ENCODE assay signal across 29 mouse cellular contexts in the genomic region with DNA sequence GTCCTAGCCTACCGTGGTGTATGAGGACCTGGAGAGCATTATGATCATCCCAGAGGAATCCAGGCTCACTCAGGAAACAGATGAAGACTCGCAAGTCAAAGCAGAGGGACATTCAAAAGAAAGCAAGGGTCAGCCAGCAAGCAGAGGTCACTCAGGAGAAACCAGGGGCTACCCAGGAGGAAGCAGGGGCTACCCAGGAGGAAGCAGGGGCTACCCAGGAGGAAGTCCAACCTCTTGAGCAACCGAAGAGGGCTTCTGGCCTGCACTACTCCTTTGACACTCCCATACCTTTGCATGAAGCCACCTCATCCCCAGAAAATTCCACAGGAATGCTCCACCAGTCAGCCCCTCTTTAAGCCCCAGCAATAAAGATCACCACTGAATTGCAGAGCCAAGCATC. TPM values are rescaled to one million over a fixed set of nuclear protein-coding genes. Genes with fewer than 3 reads are reported as not detected.
DNase-seq lines count a peak whose midpoint lies in the region; ATAC-seq lines count a peak whose summit lies in the region.
"Had no signal": no experiment of that assay in that cellular context is flagged by ENCODE, and none has a peak within 500 bp of the region (broad histone marks: within the 10 kb centered on the region; RNA-seq: fewer than 3 reads in every experiment).

No protein-coding gene starts in this region.

- peaks cover 60% of the 10 kb centered on the region for H3K36me3 ChIP-seq in kidney, embryonic 15.5 days
- H3K36me3 ChIP-seq in kidney, embryonic 16.5 days (ENCODE audit: insufficient read depth, low read length), result peaks cover 8% of the 10 kb centered on the region
- H3K36me3 ChIP-seq: hindbrain, embryonic 15.5 days had no signal

- no peak overlapping the region for H3K4me2 ChIP-seq in kidney, embryonic 15.5 days
- H3K4me2 ChIP-seq in kidney, embryonic 16.5 days (replicated peaks; ENCODE audit: low read depth, low read length), result no peak overlapping the region
- H3K4me2 ChIP-seq: forebrain, embryonic 13.5 days; heart, embryonic 11.5 days; hindbrain, embryonic 12.5 days; hindbrain, embryonic 15.5 days had no signal

- no peak overlapping the region for H3K4me3 ChIP-seq in kidney, embryonic 15.5 days (replicated peaks)
- H3K4me3 ChIP-seq in kidney, embryonic 16.5 days (ENCODE audit: low read length), result no peak overlapping the region
- H3K4me3 ChIP-seq: forebrain, embryonic 10.5 days; forebrain, embryonic 13.5 days; hindbrain, embryonic 12.5 days; hindbrain, embryonic 15.5 days had no signal

- H3K27ac ChIP-seq in kidney, embryonic 15.5 days, result no peak overlapping the region
- H3K27ac ChIP-seq in kidney, embryonic 16.5 days (ENCODE audit: low read length), result no peak overlapping the region
- H3K27ac ChIP-seq: forebrain, embryonic 10.5 days; forebrain, embryonic 13.5 days; hindbrain, embryonic 12.5 days; hindbrain, embryonic 15.5 days had no signal

- H3K9ac ChIP-seq in kidney, embryonic 15.5 days, result no peak overlapping the region
- no peak overlapping the region for H3K9ac ChIP-seq in kidney, embryonic 16.5 days (replicated peaks; ENCODE audit: low read length)
- H3K9ac ChIP-seq: forebrain, embryonic 13.5 days; hindbrain, embryonic 12.5 days; hindbrain, embryonic 15.5 days had no signal

- no peak for ATAC-seq in kidney, embryonic 15.5 days (replicated peaks; ENCODE audit: low FRiP score)
- ATAC-seq in kidney, embryonic 16.5 days (ENCODE audit: low FRiP score, low TSS enrichment), result no peak
- ATAC-seq: activated CD4-positive, CD25-positive, alpha-beta regulatory T cell, adult 4 months; forebrain, embryonic 13.5 days; forebrain, embryonic 16.5 days had no signal

- WGBS in kidney, embryonic 15.5 days, result 86% methylated on average over 3 of the region's 3 CpGs
- WGBS in kidney, embryonic 16.5 days, result 86% methylated on average over 3 of the region's 3 CpGs

- no peaks in the 10 kb centered on the region for H3K9me3 ChIP-seq in kidney, embryonic 15.5 days (replicated peaks)
- no peaks in the 10 kb centered on the region for H3K9me3 ChIP-seq in kidney, embryonic 16.5 days (ENCODE audit: low read length)
- H3K9me3 ChIP-seq: forebrain, embryonic 10.5 days; forebrain, embryonic 13.5 days; hindbrain, embryonic 12.5 days; hindbrain, embryonic 15.5 days had no signal

- no peaks in the 10 kb centered on the region for H3K4me1 ChIP-seq in kidney, embryonic 15.5 days
- H3K4me1 ChIP-seq in kidney, embryonic 16.5 days (ENCODE audit: insufficient read depth, low read length), result no peaks in the 10 kb centered on the region
- H3K4me1 ChIP-seq: forebrain, embryonic 13.5 days; hindbrain, embryonic 12.5 days; hindbrain, embryonic 15.5 days had no signal

- H3K27me3 ChIP-seq in kidney, embryonic 15.5 days, result no peaks in the 10 kb centered on the region
- no peaks in the 10 kb centered on the region for H3K27me3 ChIP-seq in kidney, embryonic 16.5 days (ENCODE audit: insufficient read depth, low read length)
- H3K27me3 ChIP-seq: forebrain, embryonic 13.5 days; hindbrain, embryonic 12.5 days; hindbrain, embryonic 15.5 days had no signal

- peak; percentile 27 for DNase-seq in adrenal gland, adult 2 months
- DNase-seq in adrenal gland, postnatal 4 days (ENCODE audit: low spot score in 2 of 2), result no peak
- DNase-seq in kidney, postnatal 10 days, result peak; percentile 46
- DNase-seq in kidney, postnatal 36 days, result peak; percentile 27 to 28
- no peak for DNase-seq in spleen, adult 12 weeks (ENCODE audit: low spot score)
- DNase-seq: adrenal gland, postnatal 25 days; cerebellum, adult 18-20 months; cerebellum, adult 9-10 months; cerebellum, postnatal 14 days; gastrocnemius, postnatal 10 days; gastrocnemius, postnatal 36 days; heart, adult 11 months had no signal

RNA-seq across cellular contexts. Expression of gene AC131692.1, which starts 3.6 kb away (rescaled TPM):
- not detected for total RNA-seq in adrenal gland, adult 2 months (2021)
- polyA plus RNA-seq in adrenal gland, adult 2 months (2012; rRNA removed), result not detected in 2 replicates
- total RNA-seq in adrenal gland, postnatal 4 days (2021), result under 1 TPM; 0.62 to 0.98 TPM
- 0.34 and 0.55 TPM in 2 replicates for polyA plus RNA-seq in kidney, embryonic 15.5 days (2015; fragmentation: Nextera tagmentation; extraction: Ambion mirVana)
- polyA plus RNA-seq in kidney, embryonic 16.5 days (2015; fragmentation: Nextera tagmentation; extraction: Ambion mirVana), result 0.28 and 0.35 TPM in 2 replicates
- total RNA-seq: adrenal gland, postnatal 25 days; gastrocnemius, adult 18-20 months; gastrocnemius, postnatal 36 days; heart, adult 8-10 months; heart, postnatal 25 days had no signal
- polyA plus RNA-seq: activated CD4-positive, CD25-positive, alpha-beta regulatory T cell, adult 4 months; embryonic facial prominence, embryonic 11.5 days; embryonic facial prominence, embryonic 14.5 days; forebrain, embryonic 16.5 days; heart, embryonic 14.5 days; heart, postnatal 0 days; hindbrain, embryonic 15.5 days had no signal

RNA-seq across cellular contexts. Expression of gene Naaladl1, which starts 7.7 kb away (rescaled TPM):
- total RNA-seq in adrenal gland, adult 2 months (2021), result not detected
- polyA plus RNA-seq in adrenal gland, adult 2 months (2012; rRNA removed), result 0.09 and 0.13 TPM in 2 replicates
- 1 to 10 TPM in 1 of 2 experiments, under 1 TPM in 1; 0.73 to 1.1 TPM for total RNA-seq in adrenal gland, postnatal 4 days (2021)
- polyA plus RNA-seq in kidney, embryonic 15.5 days (2015; fragmentation: Nextera tagmentation; extraction: Ambion mirVana), result 0.51 and 0.54 TPM in 2 replicates
- polyA plus RNA-seq in kidney, embryonic 16.5 days (2015; fragmentation: Nextera tagmentation; extraction: Ambion mirVana), result 0.40 and 0.47 TPM in 2 replicates
- total RNA-seq: gastrocnemius, adult 18-20 months; gastrocnemius, postnatal 36 days; heart, adult 8-10 months; heart, postnatal 25 days; hematopoietic stem cell, adult 5-6 weeks had no signal
- polyA plus RNA-seq: activated CD4-positive, CD25-positive, alpha-beta regulatory T cell, adult 4 months had no signal

RNA-seq across cellular contexts. Expression of gene Cdca5, which starts 13.1 kb away (rescaled TPM):
- total RNA-seq in adrenal gland, adult 2 months (2021), result under 1 TPM; 0.73 to 0.98 TPM
- 0.32 and 0.80 TPM in 2 replicates for polyA plus RNA-seq in adrenal gland, adult 2 months (2012; rRNA removed)
- total RNA-seq in adrenal gland, postnatal 4 days (2021), result 10 to 100 TPM; 12.4 to 13.7 TPM
- 44.8 and 45.8 TPM in 2 replicates for polyA plus RNA-seq in kidney, embryonic 15.5 days (2015; fragmentation: Nextera tagmentation; extraction: Ambion mirVana)
- 43.6 and 45.2 TPM in 2 replicates for polyA plus RNA-seq in kidney, embryonic 16.5 days (2015; fragmentation: Nextera tagmentation; extraction: Ambion mirVana)
- total RNA-seq: gastrocnemius, adult 18-20 months had no signal

RNA-seq across cellular contexts. Expression of gene Zfpl1, which starts 13.1 kb away (rescaled TPM):
- total RNA-seq in adrenal gland, adult 2 months (2021), result 10 to 100 TPM; 38.9 to 43.5 TPM
- polyA plus RNA-seq in adrenal gland, adult 2 months (2012; rRNA removed), result 91.2 and 122 TPM in 2 replicates
- total RNA-seq in adrenal gland, postnatal 4 days (2021), result 10 to 100 TPM; 49.6 to 52.9 TPM
- polyA plus RNA-seq in kidney, embryonic 15.5 days (2015; fragmentation: Nextera tagmentation; extraction: Ambion mirVana), result 73.7 and 79.5 TPM in 2 replicates
- 77.1 and 78.9 TPM in 2 replicates for polyA plus RNA-seq in kidney, embryonic 16.5 days (2015; fragmentation: Nextera tagmentation; extraction: Ambion mirVana)

RNA-seq across cellular contexts. Expression of gene Gm28374, which starts 15.8 kb away (rescaled TPM):
- total RNA-seq in adrenal gland, adult 2 months (2021), result not detected
- polyA plus RNA-seq in adrenal gland, adult 2 months (2012; rRNA removed), result 0.38 and 0.64 TPM in 2 replicates
- total RNA-seq in adrenal gland, postnatal 4 days (2021), result under 1 TPM in 1 of 2 experiments, not detected in 1; 0.95 TPM
- 1.6 and 2.0 TPM in 2 replicates for polyA plus RNA-seq in kidney, embryonic 15.5 days (2015; fragmentation: Nextera tagmentation; extraction: Ambion mirVana)
- polyA plus RNA-seq in kidney, embryonic 16.5 days (2015; fragmentation: Nextera tagmentation; extraction: Ambion mirVana), result 1.0 and 2.5 TPM in 2 replicates
- total RNA-seq: adrenal gland, postnatal 25 days; gastrocnemius, adult 18-20 months; gastrocnemius, postnatal 10 days; gastrocnemius, postnatal 36 days; heart, adult 8-10 months; heart, postnatal 25 days; hematopoietic stem cell, adult 5-6 weeks had no signal
- polyA plus RNA-seq: embryonic facial prominence, embryonic 11.5 days had no signal

Comparison
In these comparisons a context has a peak if more than half of its experiments do, and no peak if none do; other contexts are left out.
1. DNase-seq: peak in adrenal gland, adult 2 months (single experiment), kidney, postnatal 10 days (single experiment) and kidney, postnatal 36 days (2 of 2); none in adrenal gland, postnatal 4 days (0 of 2) and spleen, adult 12 weeks (single experiment).
2. RNA of gene Cdca5, which starts 13.1 kb away (polyA plus RNA-seq): 44.8 to 45.8 TPM in kidney, embryonic 15.5 days and 43.6 to 45.2 TPM in kidney, embryonic 16.5 days; 0.32 to 0.80 TPM in adrenal gland, adult 2 months; every median in the first group is over 10 times any median in the second.